19 mouse cellular contexts compared by ENCODE assay signal in genomic region chr7:65021298-65021697, GRCm38 (mm10).
"Had no signal": no experiment of that assay in that cellular context is flagged by ENCODE, and none has a peak within 500 bp of the region (broad histone marks: within the 10 kb centered on the region; RNA-seq: fewer than 3 reads in every experiment).

No protein-coding gene starts in this region.

- H3K36me3 ChIP-seq: lung, embryonic 15.5 days; midbrain, embryonic 10.5 days; midbrain, embryonic 12.5 days; neural tube, embryonic 13.5 days; neural tube, embryonic 15.5 days had no signal

- H3K4me3 ChIP-seq: lung, embryonic 15.5 days; midbrain, embryonic 10.5 days; midbrain, embryonic 12.5 days; myocyte; neural tube, embryonic 13.5 days; neural tube, embryonic 15.5 days had no signal

- H3K4me1 ChIP-seq: lung, embryonic 15.5 days had no signal

- ATAC-seq: midbrain, embryonic 16.5 days had no signal

- H3K9me3 ChIP-seq: lung, embryonic 15.5 days; neural tube, embryonic 13.5 days; neural tube, embryonic 15.5 days had no signal

- H3K27ac ChIP-seq: liver, embryonic 14.5 days; lung, embryonic 15.5 days; midbrain, embryonic 10.5 days; midbrain, embryonic 12.5 days; neural tube, embryonic 13.5 days; neural tube, embryonic 15.5 days had no signal

- H3K9ac ChIP-seq: liver, embryonic 14.5 days; lung, embryonic 15.5 days; midbrain, embryonic 12.5 days; neural tube, embryonic 13.5 days; neural tube, embryonic 15.5 days had no signal

- DNase-seq: lung, adult 18-20 months; lung, postnatal 4 days; midbrain, embryonic 14.5 days; retina, postnatal 1 day; right cerebral cortex, adult 18-20 months; right cerebral cortex, postnatal 25 days; right cerebral cortex, postnatal 4 days; spleen, adult 18-20 months; thymus, adult 18-20 months; thymus, postnatal 14 days; thymus, postnatal 36 days had no signal

- H3K4me2 ChIP-seq: lung, embryonic 15.5 days; midbrain, embryonic 12.5 days; neural tube, embryonic 13.5 days; neural tube, embryonic 15.5 days had no signal

- H3K27me3 ChIP-seq: lung, embryonic 15.5 days; midbrain, embryonic 12.5 days; neural tube, embryonic 13.5 days; neural tube, embryonic 15.5 days had no signal
